Mouse (Mus musculus): ENCODE results near the gene Brd4.

Brd4 gene

GRCm38 (mm10) chr17:32166687-32167086 lies 117.8 kb downstream of the Brd4 start, which contains the start of gene Notch3:
TSS of gene Notch3 (minus strand) at chr17:32166852.
- in situ Hi-C loops (cut with MboI), result no loop called here

- in situ Hi-C loops (cut with MboI), result no loop called here
Measured at GRCm38 (mm10) chr17:32165803-32166595, 118.5 kb downstream of the Brd4 start.

GRCm38 (mm10) chr17:32165266-32165802 lies 119.2 kb downstream of the Brd4 start:
- in situ Hi-C loops (cut with MboI), result no loop called here

DNA sequence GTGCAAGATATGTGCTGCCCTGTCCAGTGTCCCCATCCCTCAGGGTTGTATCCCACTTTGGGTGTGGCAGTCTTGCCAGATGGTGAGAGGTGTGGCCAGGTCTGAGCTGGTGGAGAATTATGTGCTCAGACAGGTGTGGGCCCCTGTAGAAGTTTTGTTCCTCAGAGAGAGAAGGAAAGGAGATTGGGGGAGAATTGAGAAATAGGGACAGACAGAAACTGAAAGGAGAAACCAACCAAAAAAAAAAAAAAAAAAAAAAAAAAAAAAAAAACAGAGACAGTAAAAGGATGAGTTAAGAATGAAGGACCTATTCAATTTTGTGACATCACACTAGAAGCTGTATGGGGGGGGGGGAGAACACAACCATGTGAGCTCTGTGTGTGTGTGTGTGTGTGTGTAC lies 119.7 kb downstream of the Brd4 start:
- in situ Hi-C loops (cut with MboI), result no loop called here

DNA sequence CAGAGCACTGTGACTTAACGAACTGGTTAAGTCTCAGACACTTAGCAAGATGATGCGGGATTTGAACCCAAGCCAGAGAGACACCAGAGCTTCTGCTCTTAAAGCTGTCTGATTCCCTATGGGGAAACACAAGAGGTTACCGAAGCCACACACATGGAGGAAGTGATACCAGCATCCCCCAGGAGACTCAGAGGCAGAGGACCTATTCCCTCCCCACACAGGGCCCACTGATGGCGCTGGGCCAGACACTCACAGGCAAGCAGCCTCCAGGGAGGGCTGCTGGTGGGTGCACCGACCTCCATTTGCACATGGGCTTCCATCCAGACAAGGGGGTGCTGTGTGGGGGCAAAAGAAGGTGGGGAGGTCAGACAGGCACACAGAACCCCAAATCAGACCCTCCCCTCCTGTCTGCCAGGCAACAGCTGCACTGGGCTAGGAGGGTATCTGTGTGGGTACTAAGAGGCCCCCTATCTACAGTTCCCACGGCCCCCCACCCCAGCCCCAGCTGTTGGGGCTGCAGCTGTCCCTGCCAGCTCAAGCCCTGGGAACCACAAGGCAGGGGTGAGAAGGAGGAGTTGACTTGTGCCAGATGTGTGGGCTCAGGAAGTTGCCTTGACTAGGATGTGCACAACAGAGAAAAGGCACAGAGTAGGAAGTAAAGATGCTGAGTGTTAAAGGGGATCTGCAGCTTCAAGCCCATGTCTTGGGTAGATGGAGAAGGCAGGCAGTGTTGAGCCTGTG lies 120.4 kb downstream of the Brd4 start:
- in situ Hi-C loops (cut with MboI), result no loop called here

DNA sequence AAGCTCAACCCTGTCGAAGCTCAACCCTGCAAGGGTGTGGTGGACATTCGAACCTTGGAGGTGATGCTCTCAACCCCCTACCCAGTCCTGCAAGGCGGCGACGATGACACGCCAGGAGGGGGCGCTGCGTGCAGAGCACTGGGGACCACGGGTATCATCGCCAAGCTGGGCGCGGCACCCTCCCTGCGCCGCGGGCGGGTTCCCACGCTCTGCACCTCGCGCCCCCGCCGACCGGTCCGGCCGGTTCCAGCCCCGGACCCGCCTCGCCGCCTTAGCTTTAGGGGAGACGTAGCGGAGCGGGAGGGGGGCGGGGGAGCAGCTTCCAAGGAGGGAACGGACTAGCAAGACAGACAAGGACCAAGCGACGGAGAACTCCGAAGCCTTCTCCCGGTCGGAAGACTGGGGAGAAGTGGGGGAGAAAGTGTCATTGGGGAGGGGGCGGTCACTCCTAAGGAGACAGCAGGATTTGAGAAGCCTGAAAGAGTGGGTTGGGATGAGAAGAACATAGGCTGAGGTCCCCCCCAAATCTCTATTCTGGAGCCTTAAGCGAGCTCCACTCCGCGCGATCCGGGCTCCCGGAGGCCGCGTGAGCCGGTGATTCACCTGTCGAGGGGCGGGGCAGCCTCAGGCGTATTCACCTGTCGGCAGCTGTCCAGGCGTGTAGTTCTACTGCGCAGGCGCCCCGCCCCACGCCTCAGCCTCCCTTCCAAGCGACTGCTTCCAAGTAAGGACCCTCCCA lies 122.2 kb downstream of the Brd4 start:
- in situ Hi-C loops (cut with MboI), result no loop called here

GRCm38 (mm10) chr17:32160882-32161281 lies 123.6 kb downstream of the Brd4 start:
- in situ Hi-C loops (cut with MboI), result no loop called here

- in situ Hi-C loops (cut with MboI), result no loop called here
Measured at GRCm38 (mm10) chr17:32158841-32159240, 125.7 kb downstream of the Brd4 start.

DNA sequence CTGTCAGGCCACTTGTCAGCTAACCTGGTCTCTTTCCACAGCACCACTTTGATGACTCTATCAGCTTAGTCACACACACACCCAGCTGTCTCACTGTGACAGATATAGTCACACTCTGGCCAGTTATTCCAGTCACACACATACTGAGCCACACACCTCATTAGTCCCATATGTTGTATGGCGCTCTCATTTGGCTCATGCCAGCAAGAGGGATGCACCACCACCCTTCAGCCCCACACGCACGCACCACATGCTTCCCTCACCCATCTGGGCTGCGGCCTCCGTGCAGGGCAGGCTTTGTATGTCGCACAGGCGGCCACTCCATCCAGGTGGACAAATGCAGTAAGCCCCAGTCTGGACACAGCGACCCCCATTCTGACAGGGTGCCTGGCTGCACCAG lies 137.8 kb downstream of the Brd4 start:
- in situ Hi-C loops (cut with MboI), result no loop called here
